Mouse (Mus musculus) urinary bladder, postnatal 4 days (tissue): ENCODE results near the gene Dph3.
"Not testable (repeated sequence)": the region's sequence is repeated elsewhere in the genome, so short reads cannot be mapped to it uniquely, and the experiment has no call there.

Experiments used
- DNase-seq, 2 experiments: peaks; one replicate each; pipeline ENCODE4 v3.0.0; 2021 to 2022; ENCODE audit warnings: low spot score in 2 of 2

Gene Dph3

DNA sequence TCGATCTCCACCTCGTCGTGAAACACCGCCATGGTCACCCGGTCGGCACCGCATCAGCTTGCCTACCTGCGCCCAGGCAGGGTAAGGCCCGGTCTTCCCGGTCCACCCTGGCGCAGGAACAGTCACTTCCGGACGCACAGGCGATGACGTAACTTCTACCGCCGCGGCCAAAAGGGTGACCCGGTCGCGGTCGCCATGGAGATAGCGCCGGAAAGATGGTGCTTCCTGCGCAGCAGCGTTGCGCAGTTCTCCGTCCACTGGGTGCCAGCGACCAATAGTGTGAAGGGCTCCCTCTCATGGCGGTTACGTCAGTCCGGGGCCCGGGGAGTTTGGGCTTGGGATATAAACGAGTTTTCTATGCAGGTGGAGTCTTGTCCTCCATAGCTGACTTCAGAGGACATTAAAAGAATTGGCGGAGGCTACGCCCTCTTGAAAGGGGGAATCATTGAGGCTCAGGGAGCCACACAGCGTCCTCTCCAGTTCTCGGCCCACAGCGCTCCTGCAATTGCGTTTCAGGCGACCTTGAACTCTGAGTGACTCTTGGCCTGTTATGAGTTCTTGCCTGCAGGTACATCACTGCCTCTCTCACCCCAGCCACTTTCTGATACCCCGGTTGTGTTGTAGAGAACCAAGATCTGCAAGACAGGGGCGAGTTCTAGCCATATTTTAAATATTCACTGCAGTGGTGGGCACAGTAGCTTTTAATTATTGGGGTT, at the start of gene Dph3:
Dph3 (minus strand) TSS at position 244 of the 716 bp plus-strand sequence.
- DNase-seq = peak; percentile 98 to 99

DNA sequence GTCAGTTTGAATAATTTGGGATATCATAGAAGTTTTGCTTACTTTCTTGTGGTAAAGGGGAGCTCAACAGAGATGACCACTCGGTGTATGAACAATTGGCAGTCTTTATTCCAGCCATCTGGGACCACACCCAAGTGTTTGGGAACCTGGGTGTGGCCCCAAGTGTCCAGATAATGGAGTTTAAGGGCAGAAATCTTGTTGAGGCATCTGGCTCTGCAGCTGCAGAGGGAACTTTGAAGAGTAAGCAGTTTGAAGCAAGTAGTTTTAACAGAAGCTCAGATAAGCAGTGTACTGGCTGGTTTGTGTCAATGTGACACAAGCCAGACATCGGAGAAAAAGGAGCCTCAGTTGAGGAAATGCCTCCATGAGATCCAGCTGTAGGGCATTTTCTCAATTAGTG, 48.8 kb upstream of the Dph3 start:
- no peak for DNase-seq

DNA sequence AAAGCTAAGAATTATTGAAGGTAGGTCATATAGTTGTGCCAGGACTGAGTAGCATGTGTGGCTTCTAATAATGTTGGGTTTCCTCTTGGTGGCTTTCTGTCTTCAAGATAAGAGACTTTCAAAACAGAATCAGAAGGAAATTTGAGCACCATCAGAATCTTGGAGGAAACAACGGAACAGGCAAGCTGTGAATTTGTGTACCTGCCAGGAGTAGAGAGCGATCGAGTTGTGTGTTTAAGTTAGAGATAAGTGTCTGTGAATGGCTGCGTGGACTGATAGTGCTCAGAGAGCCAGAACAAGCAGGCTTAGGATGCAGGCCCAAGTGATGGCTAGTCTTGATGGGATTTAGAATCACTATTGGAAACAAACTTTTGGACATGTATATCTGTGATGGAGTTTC, 46.3 kb upstream of the Dph3 start:
- DNase-seq = no peak

DNA sequence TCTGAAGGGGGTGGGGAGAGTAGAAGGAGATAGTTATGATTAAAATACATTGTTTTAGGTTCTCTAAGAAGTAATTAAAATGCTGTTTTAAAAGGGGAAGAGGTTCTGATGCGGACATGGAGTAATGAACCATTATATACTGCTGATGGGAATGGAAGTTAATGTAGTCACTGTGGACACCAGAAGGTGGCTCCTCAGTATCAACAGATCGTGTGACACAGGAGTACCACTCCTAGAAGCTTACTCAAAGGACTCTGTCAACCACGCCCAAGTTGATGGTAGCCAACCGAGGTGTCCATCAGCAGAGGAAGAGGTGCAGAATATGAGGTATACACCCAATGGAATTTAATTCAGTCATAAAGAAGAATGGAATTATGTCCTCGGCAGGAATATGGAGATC, 42.9 kb upstream of the Dph3 start:
- DNase-seq = no peak

DNA sequence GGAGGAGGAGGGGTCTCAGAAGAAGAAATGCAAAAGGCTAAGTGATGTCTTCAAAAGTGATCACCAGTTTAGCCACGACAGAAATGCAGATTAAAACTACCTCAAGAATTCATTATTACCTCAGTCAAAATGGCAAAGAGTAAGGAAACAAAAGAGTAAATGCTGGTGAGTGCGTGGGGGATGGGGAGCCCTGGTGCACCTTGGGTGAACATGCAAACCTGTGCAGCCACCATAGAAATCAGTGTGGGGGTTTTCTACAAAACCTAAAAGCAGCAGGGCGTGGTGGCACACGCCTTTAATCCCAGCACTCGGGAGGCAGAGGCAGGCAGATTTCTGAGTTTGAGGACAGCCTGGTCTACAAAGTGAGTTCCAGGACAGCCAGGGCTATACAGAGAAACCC, 39.7 kb upstream of the Dph3 start:
- DNase-seq = not testable (repeated sequence)

DNA sequence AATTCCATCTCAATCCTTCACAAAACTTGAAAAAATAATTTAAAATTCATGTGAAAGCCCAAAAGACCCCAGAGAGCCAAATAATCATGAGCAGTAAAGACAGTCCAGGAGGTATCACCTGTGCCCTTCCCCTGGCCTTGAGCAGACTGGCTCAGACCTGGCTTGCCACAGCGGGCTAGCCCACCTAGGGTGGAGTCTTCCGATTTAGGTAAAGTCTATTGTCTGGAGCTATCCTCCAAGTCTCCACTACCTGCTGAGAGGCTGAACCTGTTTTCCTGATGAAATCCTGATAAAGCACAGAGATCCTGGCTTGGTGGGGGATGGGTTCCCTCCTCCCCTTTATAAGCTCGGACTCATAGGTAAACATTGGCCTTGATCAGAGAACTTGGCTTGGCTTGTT, 38.7 kb upstream of the Dph3 start:
- DNase-seq = no peak

DNA sequence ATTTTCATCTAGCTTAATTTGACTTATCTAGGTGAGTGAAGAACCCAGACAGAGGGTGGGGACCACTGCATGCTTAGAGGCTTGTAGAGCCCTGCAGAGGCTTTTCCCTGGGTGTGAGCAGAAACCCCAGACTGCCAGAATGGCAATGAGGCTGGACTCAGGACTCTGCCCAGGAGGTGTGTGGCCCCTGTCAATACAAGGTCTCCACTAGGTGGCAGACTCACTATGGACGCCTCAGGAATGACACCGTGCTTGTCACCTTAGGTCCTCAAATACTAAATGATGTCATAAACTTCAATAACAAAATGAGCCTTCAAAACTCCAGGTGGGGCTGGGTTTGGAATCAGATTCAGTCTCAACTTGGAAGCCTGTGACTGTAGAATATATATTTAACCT, 36.4 kb upstream of the Dph3 start:
- no peak for DNase-seq

DNA sequence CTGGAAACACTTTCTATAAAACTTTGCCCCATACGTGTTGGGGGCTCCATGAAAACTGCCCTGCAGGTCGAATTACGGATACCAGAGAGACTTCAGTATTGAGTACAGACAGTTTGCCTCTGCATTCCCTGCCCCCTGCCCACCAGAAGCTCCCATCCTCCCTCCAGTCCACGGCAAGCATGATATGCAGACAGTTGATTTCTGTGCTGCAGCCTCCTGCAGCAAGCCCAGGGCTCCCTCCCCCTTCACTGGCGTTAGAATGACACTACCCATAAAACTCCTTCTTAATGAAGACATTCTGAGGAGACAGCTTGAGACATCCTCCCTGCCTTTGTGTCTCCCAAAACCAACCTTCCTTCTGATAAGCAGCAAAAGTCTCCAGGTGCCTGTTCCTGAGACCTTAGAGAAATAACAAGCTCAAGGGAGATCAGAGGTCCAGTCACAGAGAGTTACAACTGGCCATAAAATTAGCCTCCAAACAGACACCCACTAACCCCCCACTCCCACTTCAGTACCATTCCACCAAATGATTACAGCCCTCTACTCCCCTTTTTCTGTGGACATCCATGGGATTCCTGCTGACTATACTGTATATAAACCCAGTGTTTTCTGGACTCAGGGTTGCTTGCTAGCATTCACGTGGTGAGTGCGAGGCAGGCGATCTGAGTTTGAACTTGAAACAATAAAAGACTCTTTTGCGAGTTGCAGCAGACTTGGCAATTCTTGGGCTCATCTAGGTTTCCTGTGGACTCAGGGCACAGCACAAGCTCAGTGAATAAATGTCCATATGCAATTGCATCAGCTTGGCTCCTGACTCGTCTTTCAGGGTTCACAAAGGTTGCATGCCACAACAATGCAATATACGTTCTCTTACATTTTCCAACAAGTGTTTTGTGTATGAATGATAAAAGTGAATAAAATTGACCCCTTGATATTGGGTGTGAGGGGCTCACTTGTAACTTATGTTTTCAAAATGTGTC, 35.7 kb upstream of the Dph3 start:
- no peak for DNase-seq

DNA sequence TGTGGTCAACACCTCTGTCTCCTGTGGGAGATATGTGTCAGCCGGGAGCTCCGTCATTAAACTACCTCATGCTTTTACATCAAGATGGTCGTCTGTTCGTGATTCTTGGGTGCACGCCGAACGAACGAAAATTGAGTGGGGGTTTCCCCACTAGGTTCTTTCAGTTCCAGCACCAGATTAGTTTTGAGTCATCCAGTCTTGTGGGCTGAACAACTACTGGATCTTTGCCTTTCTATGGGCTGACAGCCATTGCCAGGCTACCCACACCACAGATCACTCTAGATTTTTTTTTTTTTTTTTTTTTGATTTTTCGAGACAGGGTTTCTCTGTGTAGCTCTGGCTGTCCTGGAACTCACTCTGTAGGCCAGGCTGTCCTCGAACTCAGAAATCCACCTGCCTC, 26.6 kb upstream of the Dph3 start:
- DNase-seq = not testable (repeated sequence)

DNA sequence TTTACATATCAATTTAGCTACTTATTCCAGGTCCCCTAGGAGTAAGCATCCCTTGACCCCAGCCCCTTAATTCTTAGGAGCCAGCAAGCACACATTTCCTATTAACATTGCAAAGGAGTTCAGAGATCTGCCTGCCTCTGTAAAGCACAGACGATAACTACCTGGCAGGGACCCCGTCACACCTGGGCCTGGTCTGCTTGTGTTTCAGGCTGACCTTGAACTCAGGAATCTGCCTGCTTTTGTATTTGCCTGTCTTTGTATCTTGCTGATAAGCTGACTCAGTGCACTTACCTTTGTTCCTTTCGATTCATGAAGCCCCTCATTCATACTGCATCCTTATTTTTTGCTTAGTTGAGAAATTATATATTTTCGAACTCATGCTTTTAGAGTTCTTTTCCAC, 21.4 kb upstream of the Dph3 start:
- no peak for DNase-seq

DNA sequence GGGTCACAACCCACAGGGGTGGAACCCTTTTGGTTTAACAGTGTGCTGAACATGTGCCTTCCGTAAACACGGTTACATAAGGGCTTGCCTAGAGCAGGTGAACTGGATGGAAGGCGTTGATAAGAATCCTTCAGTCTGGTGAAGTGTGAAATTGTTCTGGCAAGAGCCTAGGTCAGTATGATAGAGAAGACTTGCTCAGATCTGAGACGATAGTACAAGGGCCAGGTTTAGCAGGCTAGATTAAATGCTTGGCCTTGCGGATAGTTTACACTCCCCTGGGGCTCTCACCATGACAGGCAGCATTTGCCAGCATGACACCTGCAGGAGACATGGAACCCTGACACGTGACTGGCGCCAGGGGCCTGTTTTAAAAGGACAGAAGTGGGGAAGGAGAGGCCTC, 20.1 kb upstream of the Dph3 start:
- DNase-seq = no peak

DNA sequence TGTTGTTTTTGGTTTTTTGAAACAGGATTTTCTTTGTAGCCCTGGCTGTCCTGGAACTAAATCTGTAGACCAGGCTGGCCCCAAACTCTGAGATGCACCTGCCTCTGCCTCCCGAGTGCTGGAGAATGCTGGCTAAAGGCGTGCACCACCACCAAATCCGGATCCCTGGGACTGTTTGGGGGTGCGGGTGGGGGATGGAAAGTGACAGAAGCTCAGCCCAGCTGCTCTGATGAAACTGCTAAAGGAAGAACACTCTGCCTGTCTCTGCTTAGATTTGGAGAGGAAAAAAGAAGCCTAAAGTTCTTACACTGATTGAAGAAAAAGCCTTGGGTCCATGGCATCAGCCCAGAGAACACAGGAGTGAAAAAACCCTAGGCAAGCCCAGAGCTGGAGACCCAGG, 18.0 kb upstream of the Dph3 start:
- DNase-seq = no peak

DNA sequence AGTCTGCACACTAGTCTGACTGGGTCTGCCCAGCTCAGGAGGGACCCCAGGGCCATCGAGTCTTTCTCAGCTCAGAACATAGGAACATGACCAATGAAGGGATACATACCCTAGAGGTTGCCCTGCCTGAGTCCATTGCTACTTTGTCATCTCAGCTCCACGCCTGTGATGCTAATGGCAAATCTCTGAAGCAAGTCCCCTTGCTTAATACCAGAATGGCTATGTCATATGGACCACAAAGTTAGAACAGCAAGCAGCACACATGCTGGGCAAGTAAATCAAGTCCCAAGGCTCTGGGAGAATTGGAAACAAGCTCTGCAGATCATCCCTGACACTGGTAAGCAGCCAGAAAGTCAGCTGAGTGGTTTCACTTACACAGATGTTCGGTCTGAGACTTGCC, 13.4 kb upstream of the Dph3 start:
- no peak for DNase-seq

DNA sequence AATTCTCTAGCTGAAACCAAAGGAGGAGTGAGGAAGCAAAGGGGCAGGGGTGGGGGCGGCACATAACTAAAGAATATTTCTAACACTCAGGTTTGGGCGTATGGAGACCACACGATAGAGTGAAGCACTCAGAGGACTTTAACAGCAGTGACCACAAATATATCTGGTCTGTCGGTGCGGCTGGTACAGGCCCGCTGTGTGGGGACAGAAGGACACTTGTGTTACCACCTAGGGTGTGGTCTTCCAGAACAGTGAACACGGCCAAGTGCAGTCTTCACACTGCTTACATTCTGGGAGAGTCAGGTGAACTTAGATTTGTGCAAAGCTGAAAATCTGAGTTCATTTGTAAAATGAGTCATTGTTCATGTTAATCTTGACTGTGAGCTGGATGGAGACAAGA, 12.2 kb upstream of the Dph3 start:
- no peak for DNase-seq

DNA sequence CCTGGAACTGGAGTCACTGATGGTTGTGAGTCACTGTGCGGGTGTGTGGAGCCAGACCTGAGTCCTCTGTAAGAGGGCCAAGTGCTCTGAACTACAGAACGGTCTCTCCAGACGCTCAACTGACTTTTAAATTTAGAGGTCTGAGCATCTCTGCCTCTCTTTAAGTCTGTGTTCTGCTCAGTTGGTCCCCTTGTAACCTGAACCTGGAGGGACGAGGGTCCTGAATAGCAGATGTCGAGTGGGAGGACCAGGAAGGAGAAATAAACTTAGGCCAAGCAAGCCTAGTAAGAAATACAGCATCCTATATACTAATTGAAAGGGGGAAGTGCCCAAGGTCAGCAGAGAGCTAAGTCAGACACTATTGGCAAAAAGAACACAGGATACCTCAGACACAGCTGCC, 11.2 kb upstream of the Dph3 start:
- DNase-seq = no peak

DNA sequence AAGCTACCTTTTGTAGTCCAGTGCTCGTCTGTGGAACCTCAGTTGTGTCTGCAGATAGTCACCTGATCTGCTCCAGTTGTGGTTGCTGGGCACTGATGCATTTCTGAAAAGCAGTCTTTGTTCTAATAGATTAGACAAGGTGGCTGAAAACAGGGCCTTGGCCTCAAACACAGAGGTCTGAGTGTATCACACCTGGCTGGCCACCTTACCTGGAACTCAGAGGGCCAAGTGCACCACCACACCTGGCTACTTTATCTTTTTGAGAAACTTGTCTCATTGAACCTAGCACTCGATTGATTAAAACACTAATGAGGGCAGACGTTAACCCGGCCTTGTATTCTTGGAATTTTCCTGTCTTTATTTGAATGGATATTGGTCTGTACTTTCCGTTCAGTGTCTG, 10.1 kb upstream of the Dph3 start:
- DNase-seq = no peak

DNA sequence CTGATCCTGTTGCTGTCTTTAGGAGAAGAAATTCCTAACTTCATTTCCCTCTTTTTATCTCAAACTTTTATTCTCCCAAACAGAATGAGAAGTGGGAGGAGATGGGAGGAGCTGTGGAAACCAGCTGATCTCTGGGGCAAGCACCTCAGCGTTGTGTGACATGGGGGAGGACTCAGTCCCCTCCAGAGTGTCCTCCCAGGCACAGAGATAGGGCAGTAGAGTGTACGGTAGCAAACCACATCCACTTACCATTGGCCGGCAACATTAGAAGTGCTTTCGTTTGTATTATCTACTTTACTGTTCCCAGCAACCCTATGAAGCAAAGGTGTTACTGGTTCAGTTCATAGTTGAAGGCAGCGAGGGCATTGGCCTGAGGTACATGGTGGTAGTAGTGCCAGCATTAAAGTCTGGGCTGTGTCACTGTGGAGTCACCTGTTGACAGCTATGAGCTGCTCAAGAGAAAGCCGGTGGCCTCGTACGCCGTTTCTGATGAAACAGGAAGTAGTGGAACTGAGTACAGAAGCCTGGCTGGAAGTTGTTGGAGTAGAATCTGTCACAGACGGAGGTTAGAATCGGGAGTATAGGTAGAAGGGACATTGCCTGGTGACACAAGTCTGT, 8.1 kb upstream of the Dph3 start:
- no peak for DNase-seq

DNA sequence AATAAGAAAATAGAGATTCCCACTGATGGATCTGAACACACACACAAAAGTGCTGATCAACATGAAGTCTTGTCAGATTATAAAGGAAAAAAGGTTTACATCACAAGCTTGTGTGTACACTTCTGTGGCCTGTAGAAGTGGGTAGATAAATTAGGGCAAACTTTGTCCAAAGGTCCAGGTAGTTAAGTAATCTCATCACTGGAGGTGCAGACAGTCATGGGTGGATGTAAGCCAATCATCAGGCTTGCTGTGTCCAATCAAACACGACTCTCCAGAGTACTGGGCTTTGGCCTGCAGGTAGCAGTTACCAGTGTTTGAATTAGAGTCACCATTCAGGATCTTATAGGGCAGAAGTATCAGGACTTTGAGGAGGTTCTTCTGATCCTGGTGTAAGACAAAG, 7.5 kb upstream of the Dph3 start:
- no peak for DNase-seq

DNA sequence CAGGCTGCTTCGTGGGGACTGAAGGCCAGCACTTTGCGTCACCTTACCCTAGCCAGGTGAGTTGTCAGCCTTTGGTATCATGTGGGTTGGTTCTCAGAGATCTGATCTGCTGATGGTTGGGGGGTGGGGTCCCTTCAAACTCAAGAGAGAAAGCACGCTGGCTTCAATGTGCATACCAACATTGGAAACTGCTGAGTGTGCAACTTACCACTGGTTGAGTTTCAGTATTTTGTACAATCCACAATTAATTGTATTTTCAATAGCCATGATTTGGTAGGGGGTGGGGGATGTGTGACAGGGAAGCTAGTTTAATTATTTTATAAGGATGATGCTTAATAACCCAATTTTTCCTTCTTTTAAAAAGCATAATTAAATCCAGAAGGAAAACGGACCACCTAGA, 6.2 kb upstream of the Dph3 start:
- DNase-seq = no peak

DNA sequence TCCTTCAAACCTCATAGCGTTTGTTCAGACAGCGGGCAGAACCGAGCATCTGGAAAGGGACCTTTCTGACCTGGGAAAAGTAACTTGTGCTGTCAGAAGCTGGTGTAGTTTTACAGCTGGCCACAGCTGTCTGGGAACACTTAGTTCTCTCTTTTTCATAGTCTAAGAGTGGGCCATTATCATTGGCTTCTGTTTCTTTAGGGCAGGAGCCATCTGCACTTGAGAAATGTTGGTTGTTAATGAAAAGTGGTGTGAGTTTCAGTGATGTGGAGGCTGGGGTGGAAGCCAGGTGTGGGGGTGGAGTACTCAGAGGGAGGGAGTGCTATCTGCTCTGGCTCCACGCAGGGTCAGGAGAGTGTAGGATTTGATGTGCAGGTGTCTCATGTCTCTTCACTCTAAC, 5.6 kb upstream of the Dph3 start:
- DNase-seq = no peak

DNA sequence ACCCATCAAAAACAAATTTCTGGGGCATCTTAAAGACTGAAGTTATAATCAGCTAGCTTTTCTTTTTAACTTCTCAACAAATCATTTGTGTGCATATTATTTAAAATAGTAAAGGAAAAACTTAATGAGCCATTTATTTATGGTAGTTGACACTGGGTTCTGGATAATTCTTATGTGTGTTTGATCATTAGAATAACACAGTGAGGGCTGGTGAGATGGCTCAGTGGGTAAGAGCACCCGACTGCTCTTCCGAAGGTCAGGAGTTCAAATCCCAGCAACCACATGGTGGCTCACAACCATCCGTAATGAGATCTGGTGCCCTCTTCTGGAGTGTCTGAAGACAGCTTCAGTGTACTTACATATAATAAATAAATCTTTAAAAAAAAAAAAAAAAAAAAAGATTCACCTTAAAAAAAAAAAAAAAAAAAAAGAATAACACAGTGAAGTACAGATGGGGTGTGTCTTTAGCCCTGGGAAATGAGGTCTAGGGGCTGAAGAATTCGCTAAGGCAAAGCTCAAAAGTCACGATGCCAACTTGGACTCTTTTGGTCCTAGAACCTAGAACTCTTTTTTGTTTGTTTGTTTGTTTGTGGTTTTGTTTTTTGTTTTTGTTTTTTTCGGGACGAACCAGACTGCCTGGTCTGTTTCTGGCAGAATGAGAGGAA, 2.2 kb upstream of the Dph3 start:
- not testable (repeated sequence) for DNase-seq

DNA sequence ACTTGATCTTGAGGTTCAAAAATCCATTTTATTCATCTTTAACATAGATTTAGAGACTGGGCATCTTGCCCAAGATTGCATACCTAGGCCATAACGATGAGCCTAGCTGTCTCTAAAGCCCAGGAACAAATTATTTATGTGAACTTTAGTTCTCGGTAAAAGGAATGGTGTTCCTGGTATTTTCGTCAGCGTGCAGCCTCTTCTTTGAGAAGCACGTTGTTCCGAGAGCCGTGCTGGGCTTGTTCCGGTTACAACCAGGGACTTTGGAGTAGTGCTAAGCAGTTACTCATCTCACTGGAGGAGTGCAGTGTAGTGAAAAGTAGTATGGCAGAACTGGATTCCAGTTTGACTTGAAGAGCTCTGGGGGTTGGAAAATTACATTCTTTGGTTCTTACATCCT, 697 bp upstream of the Dph3 start:
- DNase-seq = no peak
